Mouse (Mus musculus): ENCODE measurements around the gene Arl3. TPM values are rescaled to one million over a fixed set of nuclear protein-coding genes. Genes with fewer than 3 reads are reported as not detected.

The Arl3 gene
- polyA plus RNA-seq, 1 experiment from 2014 or later, result 52.6 TPM

- Histone ChIP-seq H3K27ac (ENCODE audit: low read length) (peak overlapping the region; percentile 74), H3K4me3 (ENCODE audit: low read depth, low read length) (no peak overlapping the region), H3K36me3 (ENCODE audit: insufficient read depth, low read length) (peaks cover 33% of the 10 kb centered on the region), H3K27me3 (replicated peaks; ENCODE audit: insufficient read depth, low read length) (no peaks in the 10 kb centered on the region), H3K4me2 (replicated peaks; ENCODE audit: low read depth, low read length) (peak overlapping the region; percentile 43), H3K9me3 (ENCODE audit: low read length) (no peaks in the 10 kb centered on the region), H3K9ac (replicated peaks; ENCODE audit: low read depth) (no peak overlapping the region), H3K4me1 (ENCODE audit: insufficient read depth, low read depth, low read length) (peaks cover 14% of the 10 kb centered on the region; the same call in 1 of the 2 replicates)
- DNase-seq (ENCODE audit: low spot score) (peak; percentile 77), ATAC-seq (peak; percentile 71)
- TF ChIP-seq CTCF (IDR thresholded peaks at IDR 0.05) (no peak), EP300 (IDR thresholded peaks at IDR 0.05) (no peak)
- 28% methylated on average over 12 of the region's 14 CpGs for WGBS
These were observed 55.3 kb downstream of the Arl3 start for GRCm38 (mm10) chr19:46517529-46518351.

GRCm38 (mm10) chr19:46516667-46517528 is 56.1 kb downstream of the Arl3 start:
- Histone ChIP-seq H3K4me2 (replicated peaks; ENCODE audit: low read depth, low read length) (no peak overlapping the region), H3K9ac (replicated peaks; ENCODE audit: low read depth) (no peak overlapping the region), H3K4me3 (ENCODE audit: low read depth, low read length) (no peak overlapping the region), H3K27ac (ENCODE audit: low read length) (peak overlapping the region; percentile 74), H3K27me3 (replicated peaks; ENCODE audit: insufficient read depth, low read length) (no peaks in the 10 kb centered on the region), H3K9me3 (ENCODE audit: low read length) (no peaks in the 10 kb centered on the region), H3K36me3 (ENCODE audit: insufficient read depth, low read length) (peaks cover 37% of the 10 kb centered on the region), H3K4me1 (ENCODE audit: insufficient read depth, low read depth, low read length) (peaks cover 15% of the 10 kb centered on the region; the same call in 1 of the 2 replicates)
- DNase-seq (ENCODE audit: low spot score) (no peak), ATAC-seq (no peak)
- WGBS, result 55% methylated on average over 3 of the region's 3 CpGs
- TF ChIP-seq CTCF (IDR thresholded peaks at IDR 0.05) (no peak), EP300 (IDR thresholded peaks at IDR 0.05) (no peak)

GRCm38 (mm10) chr19:46515287-46515821 is 57.6 kb downstream of the Arl3 start:
- WGBS, result 86% methylated on average over 22 of the region's 24 CpGs
- Histone ChIP-seq H3K36me3 (ENCODE audit: insufficient read depth, low read length) (peaks cover 37% of the 10 kb centered on the region), H3K4me1 (ENCODE audit: insufficient read depth, low read depth, low read length) (peaks cover 23% of the 10 kb centered on the region; the same call in 1 of the 2 replicates), H3K4me2 (replicated peaks; ENCODE audit: low read depth, low read length) (no peak overlapping the region), H3K4me3 (ENCODE audit: low read depth, low read length) (no peak overlapping the region), H3K27me3 (replicated peaks; ENCODE audit: insufficient read depth, low read length) (no peaks in the 10 kb centered on the region), H3K9ac (replicated peaks; ENCODE audit: low read depth) (no peak overlapping the region), H3K27ac (ENCODE audit: low read length) (no peak overlapping the region), H3K9me3 (ENCODE audit: low read length) (no peaks in the 10 kb centered on the region)
- DNase-seq (ENCODE audit: low spot score), result no peak
- TF ChIP-seq CTCF (IDR thresholded peaks at IDR 0.05), result no peak
- no peak for TF ChIP-seq EP300 (IDR thresholded peaks at IDR 0.05)
- ATAC-seq, result no peak

GRCm38 (mm10) chr19:46514387-46514786 is 58.6 kb downstream of the Arl3 start:
- no peaks in the 10 kb centered on the region for H3K27me3 ChIP-seq (replicated peaks; ENCODE audit: insufficient read depth, low read length)
- no peak for DNase-seq (ENCODE audit: low spot score)
- peaks cover 32% of the 10 kb centered on the region for H3K4me1 ChIP-seq (ENCODE audit: insufficient read depth, low read depth, low read length)
- H3K36me3 ChIP-seq (ENCODE audit: insufficient read depth, low read length), result peaks cover 37% of the 10 kb centered on the region
- H3K9me3 ChIP-seq (ENCODE audit: low read length), result no peaks in the 10 kb centered on the region
- no peak overlapping the region for H3K4me3 ChIP-seq (ENCODE audit: low read depth, low read length)
- H3K4me2 ChIP-seq (replicated peaks; ENCODE audit: low read depth, low read length), result no peak overlapping the region
- WGBS, result 77% methylated on average over 12 of the region's 12 CpGs
- TF ChIP-seq CTCF (IDR thresholded peaks at IDR 0.05) (no peak), EP300 (IDR thresholded peaks at IDR 0.05) (no peak)
- no peak overlapping the region for H3K9ac ChIP-seq (replicated peaks; ENCODE audit: low read depth)
- H3K27ac ChIP-seq (ENCODE audit: low read length), result no peak overlapping the region
- no peak for ATAC-seq

- ATAC-seq, result peak; percentile 65
- Histone ChIP-seq H3K4me1 (ENCODE audit: insufficient read depth, low read depth, low read length) (peaks cover 50% of the 10 kb centered on the region), H3K4me2 (replicated peaks; ENCODE audit: low read depth, low read length) (0 out of 2 replicates have a peak overlapping the region, but pooled peaks have one; percentile 8)
These were observed 61.7 kb downstream of the Arl3 start for GRCm38 (mm10) chr19:46511263-46511662.

GRCm38 (mm10) chr19:46510824-46511223 is 62.2 kb downstream of the Arl3 start:
- TF ChIP-seq CTCF (IDR thresholded peaks at IDR 0.05) (peak; percentile 76), EP300 (IDR thresholded peaks at IDR 0.05) (no peak)
- Histone ChIP-seq H3K36me3 (ENCODE audit: insufficient read depth, low read length) (peaks cover 35% of the 10 kb centered on the region), H3K4me1 (ENCODE audit: insufficient read depth, low read depth, low read length) (peaks cover 51% of the 10 kb centered on the region), H3K9me3 (ENCODE audit: low read length) (no peaks in the 10 kb centered on the region), H3K27ac (ENCODE audit: low read length) (peak overlapping the region; percentile 100), H3K9ac (replicated peaks; ENCODE audit: low read depth) (no peak overlapping the region), H3K4me3 (ENCODE audit: low read depth, low read length) (no peak overlapping the region), H3K27me3 (replicated peaks; ENCODE audit: insufficient read depth, low read length) (no peaks in the 10 kb centered on the region), H3K4me2 (replicated peaks; ENCODE audit: low read depth, low read length) (no peak overlapping the region)
- ATAC-seq, result peak; percentile 59
- peak; percentile 75 for DNase-seq (ENCODE audit: low spot score)
- WGBS, result 26% methylated on average over 3 of the region's 3 CpGs

More at GRCm38 (mm10) chr19:46511263-46511662, 61.7 kb downstream of the Arl3 start:
- Histone ChIP-seq H3K9me3 (ENCODE audit: low read length) (no peaks in the 10 kb centered on the region), H3K36me3 (ENCODE audit: insufficient read depth, low read length) (peaks cover 37% of the 10 kb centered on the region), H3K9ac (replicated peaks; ENCODE audit: low read depth) (no peak overlapping the region), H3K27me3 (replicated peaks; ENCODE audit: insufficient read depth, low read length) (no peaks in the 10 kb centered on the region), H3K4me3 (ENCODE audit: low read depth, low read length) (no peak overlapping the region), H3K27ac (ENCODE audit: low read length) (peak overlapping the region; percentile 100)
- 45% methylated on average over 10 of the region's 10 CpGs for WGBS
- TF ChIP-seq EP300 (IDR thresholded peaks at IDR 0.05), result no peak; the same call in 1 of the 2 replicates
- no peak for TF ChIP-seq CTCF (IDR thresholded peaks at IDR 0.05)
- peak; percentile 80 for DNase-seq (ENCODE audit: low spot score)
